Mouse (Mus musculus): ENCODE measurements around the gene Ret. TPM values are rescaled to one million over a fixed set of nuclear protein-coding genes. Genes with fewer than 3 reads are reported as not detected.

Ret gene
- polyA plus RNA-seq, 1 experiment from 2014 or later: 0.73 TPM

DNA sequence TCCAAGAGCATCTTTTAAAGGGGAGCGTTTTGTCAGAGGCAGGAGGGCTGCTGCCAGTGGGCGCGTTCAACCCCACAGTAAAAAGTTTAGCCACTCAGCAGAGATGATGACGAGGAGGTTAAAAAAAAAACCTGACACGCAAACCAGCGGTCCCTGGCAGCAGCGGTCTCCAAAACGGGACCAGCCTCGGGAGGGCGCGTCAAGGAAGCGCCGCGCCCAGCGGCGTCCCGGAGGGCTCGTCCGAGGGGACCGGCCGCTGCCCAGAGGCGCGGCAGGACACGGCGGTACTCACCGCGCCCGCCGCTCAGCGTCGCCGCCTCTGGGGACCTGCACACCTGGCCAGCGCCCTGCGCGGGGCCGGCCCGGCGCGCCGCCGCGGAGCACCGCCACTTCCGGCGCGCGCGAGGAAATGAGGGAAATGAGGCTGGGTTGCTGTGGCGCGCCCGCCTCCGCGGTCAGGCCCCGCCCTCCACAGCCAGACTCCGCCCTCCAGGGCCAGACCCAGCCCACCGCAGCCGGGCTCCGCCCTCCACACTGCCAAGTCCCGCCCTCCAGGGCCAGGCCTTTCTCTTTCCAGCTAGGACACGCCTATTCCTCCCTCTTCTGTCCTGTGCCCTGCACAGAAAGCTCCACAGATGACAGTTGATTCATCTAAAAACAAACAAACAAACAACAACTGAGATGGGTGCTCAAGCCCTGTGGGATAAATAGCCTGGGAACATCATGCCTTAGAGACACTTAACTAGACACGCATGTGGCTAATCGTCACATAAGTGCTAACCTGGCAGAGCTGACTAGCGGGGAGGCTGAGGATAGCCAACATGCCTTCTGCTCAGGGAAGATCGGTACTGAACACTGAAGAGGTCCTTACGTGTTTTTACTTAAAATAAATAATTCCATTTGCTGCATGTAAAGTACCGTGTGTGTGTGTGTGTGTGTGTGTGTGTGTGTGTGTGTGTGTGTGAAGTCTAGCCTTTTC is 58.5 kb downstream of the Ret start, which contains the start of gene Csgalnact2:
TSS of gene Csgalnact2 (minus strand) at position 410 of the 979 bp plus-strand sequence.
- Histone ChIP-seq H3K4me1 (no peaks in the 10 kb centered on the region), H3K9ac (peak within 1 kb of the TSS; percentile 74), H3K4me3 (peak within 1 kb of the TSS; percentile 82), H3K27ac (peak within 1 kb of the TSS; percentile 85), H3K36me3 (no peaks in the 10 kb centered on the region), H3K9me3 (no peaks in the 10 kb centered on the region), H3K4me2 (peak within 1 kb of the TSS; percentile 52), H3K27me3 (no peaks in the 10 kb centered on the region)
- 7% methylated on average over 50 of the region's 66 CpGs for WGBS
- ATAC-seq (ENCODE audit: insufficient number of reproducible peaks, low FRiP score, low TSS enrichment, low read depth): peak; percentile 99

DNA sequence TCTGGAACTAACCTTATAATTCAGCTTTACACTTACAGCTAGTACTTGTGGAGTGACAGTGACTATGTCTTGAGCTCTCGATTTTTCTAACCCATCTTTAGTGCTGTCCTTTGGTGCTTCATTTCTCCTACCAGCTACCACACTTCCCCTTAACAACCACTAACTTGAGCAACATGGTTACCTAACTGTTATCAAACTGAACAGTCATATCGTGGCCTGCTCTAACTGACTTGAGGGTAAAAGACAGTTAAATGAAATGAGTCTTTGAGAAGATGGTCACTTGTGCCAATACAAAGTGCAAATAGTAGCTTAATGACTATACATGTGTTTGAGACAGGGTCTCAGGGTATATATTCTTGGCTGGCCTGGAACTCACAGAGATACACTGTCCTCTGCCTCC is 60.4 kb downstream of the Ret start:
- H3K27me3 ChIP-seq: no peaks in the 10 kb centered on the region
- H3K9me3 ChIP-seq: no peaks in the 10 kb centered on the region
- WGBS: 87% methylated on average over 2 of the region's 2 CpGs
- no peak overlapping the region for H3K9ac ChIP-seq
- H3K4me1 ChIP-seq: no peaks in the 10 kb centered on the region
- ATAC-seq (ENCODE audit: insufficient number of reproducible peaks, low FRiP score, low TSS enrichment, low read depth): no peak
- H3K27ac ChIP-seq: no peak overlapping the region
- H3K4me2 ChIP-seq: no peak overlapping the region
- H3K4me3 ChIP-seq: no peak overlapping the region
- no peaks in the 10 kb centered on the region for H3K36me3 ChIP-seq

DNA sequence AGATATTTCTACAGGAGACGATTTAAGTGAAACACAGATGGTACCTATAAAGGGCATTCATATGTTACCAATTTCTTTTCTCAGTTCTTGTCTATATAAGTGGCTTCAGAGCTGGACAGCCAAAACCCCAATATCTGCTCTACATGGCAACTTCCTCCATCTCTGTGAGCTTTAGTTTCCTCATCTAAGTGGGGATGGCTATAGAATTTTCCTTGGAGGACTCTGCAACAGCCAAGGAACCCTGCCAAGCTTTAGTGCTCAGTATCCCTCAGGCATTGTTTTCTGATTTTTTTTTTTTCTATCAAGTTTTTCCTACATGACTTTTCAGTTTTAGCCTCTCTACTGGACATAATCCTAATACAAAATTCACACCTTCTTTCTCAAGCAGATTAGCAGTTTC is 63.1 kb downstream of the Ret start:
- no peak for ATAC-seq (ENCODE audit: insufficient number of reproducible peaks, low FRiP score, low TSS enrichment, low read depth)
- Histone ChIP-seq H3K4me1 (no peaks in the 10 kb centered on the region), H3K27ac (no peak overlapping the region), H3K9ac (no peak overlapping the region), H3K4me2 (no peak overlapping the region), H3K9me3 (no peaks in the 10 kb centered on the region), H3K4me3 (no peak overlapping the region), H3K36me3 (no peaks in the 10 kb centered on the region), H3K27me3 (no peaks in the 10 kb centered on the region)
- WGBS: 36% methylated on average over 1 of the region's 1 CpGs

DNA sequence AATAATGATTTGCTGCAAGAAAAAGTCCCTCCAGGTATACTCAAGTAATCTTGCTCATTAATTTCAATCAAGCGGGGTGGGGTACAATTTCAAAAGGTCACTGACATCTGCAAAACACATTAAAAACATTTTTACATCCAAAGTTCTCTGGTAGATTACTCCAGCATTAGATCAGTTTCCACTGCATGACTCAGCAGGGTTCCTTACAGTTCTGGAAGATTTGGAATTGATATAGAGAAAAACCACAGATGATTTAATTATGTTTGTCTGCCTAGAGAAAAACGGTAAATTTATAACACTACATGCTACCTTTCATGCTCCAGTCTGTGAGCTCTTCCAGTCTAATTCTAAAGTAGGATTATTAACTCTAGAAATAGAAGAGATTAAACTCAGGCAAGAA is 67.5 kb downstream of the Ret start:
- H3K27me3 ChIP-seq: no peaks in the 10 kb centered on the region
- H3K4me3 ChIP-seq: no peak overlapping the region
- 46% methylated on average over 2 of the region's 2 CpGs for WGBS
- no peak overlapping the region for H3K27ac ChIP-seq
- no peaks in the 10 kb centered on the region for H3K4me1 ChIP-seq
- H3K9ac ChIP-seq: no peak overlapping the region
- H3K9me3 ChIP-seq: no peaks in the 10 kb centered on the region
- H3K4me2 ChIP-seq: no peak overlapping the region
- ATAC-seq (ENCODE audit: insufficient number of reproducible peaks, low FRiP score, low TSS enrichment, low read depth): no peak
- 0 out of 2 replicates have a peak, but pooled peaks cover 2% of the 10 kb centered on the region for H3K36me3 ChIP-seq

DNA sequence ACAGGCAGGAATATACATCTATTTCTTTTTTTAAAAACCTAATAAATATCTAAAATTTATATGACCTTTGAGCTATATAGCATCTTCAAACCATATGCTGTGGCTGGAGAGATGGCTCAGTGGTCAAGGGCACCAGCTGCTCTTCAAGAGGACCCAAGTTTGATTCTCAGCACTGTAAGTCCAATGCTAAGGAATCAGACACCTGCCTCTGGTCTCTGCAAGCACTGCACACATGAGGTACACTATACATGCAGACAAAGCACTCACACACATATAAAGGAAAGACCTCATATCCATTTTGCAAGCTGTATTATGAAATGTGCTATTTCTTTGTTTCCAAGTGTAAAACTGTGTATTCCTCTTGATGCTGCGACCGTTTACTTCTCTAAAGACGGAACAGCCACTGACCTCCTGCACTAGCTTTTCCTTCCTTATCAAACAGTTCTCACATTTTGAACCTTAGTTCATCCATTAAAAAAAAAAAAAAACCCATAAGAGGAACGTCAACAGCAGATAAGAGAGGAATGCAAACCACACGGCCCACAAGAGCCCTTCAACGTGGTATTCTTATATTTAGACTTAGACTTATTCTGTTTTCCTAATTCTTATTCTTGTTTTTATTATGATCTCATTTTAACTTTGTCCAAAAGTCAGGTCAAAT is 69.6 kb downstream of the Ret start:
- no peaks in the 10 kb centered on the region for H3K9me3 ChIP-seq
- H3K27ac ChIP-seq: no peak overlapping the region
- peaks cover 14% of the 10 kb centered on the region for H3K36me3 ChIP-seq
- WGBS: 74% methylated on average over 6 of the region's 6 CpGs
- no peaks in the 10 kb centered on the region for H3K4me1 ChIP-seq
- H3K27me3 ChIP-seq: no peaks in the 10 kb centered on the region
- H3K4me3 ChIP-seq: no peak overlapping the region
- no peak overlapping the region for H3K4me2 ChIP-seq
- no peak overlapping the region for H3K9ac ChIP-seq
- no peak for ATAC-seq (ENCODE audit: insufficient number of reproducible peaks, low FRiP score, low TSS enrichment, low read depth)

DNA sequence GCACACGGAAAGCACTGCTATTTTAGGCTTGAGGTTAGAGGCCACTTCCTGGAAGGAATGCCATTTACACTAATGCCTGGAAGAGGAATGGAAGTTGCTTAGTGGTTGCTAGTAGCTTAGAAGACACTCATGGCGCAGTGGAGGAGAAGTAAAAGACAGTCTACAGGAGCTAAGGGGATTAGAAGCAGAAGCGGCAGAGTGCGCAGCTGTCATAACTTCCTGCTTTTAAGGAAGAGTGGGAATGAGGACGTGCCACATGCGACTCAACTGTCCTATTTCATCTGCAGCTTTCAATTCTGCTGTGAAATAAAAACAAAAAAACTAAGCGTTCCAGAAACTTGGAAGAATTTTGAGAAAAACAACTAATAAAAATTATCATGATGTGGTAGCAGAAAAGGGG is 70.3 kb downstream of the Ret start:
- H3K4me3 ChIP-seq: no peak overlapping the region
- no peaks in the 10 kb centered on the region for H3K9me3 ChIP-seq
- no peaks in the 10 kb centered on the region for H3K4me1 ChIP-seq
- 85% methylated on average over 7 of the region's 7 CpGs for WGBS
- ATAC-seq (ENCODE audit: insufficient number of reproducible peaks, low FRiP score, low TSS enrichment, low read depth): no peak
- no peaks in the 10 kb centered on the region for H3K27me3 ChIP-seq
- H3K4me2 ChIP-seq: no peak overlapping the region
- H3K9ac ChIP-seq: no peak overlapping the region
- no peak overlapping the region for H3K27ac ChIP-seq
- peaks cover 19% of the 10 kb centered on the region for H3K36me3 ChIP-seq

DNA sequence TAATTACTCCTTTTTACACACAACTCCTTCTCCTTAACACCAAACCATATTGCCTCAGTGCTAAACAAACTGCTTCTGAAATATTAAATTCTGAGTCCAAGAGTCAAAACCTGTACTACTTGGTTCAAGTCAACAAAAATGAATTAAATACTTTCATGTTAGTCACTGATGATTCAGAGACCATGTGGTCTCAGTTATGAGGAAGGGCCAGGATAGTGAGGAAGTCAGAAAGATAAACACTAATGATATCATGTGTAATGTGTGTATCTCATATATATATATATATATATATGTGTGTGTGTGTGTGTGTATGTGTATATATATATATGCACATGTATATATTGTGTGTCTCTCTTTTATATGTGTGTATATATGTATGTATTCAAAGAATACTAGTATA is 70.9 kb downstream of the Ret start:
- ATAC-seq (ENCODE audit: insufficient number of reproducible peaks, low FRiP score, low TSS enrichment, low read depth): no peak
- no peak overlapping the region for H3K4me2 ChIP-seq
- H3K4me3 ChIP-seq: no peak overlapping the region
- no peaks in the 10 kb centered on the region for H3K4me1 ChIP-seq
- H3K27me3 ChIP-seq: no peaks in the 10 kb centered on the region
- peaks cover 22% of the 10 kb centered on the region for H3K36me3 ChIP-seq
- H3K27ac ChIP-seq: no peak overlapping the region
- H3K9me3 ChIP-seq: no peaks in the 10 kb centered on the region
- no peak overlapping the region for H3K9ac ChIP-seq

DNA sequence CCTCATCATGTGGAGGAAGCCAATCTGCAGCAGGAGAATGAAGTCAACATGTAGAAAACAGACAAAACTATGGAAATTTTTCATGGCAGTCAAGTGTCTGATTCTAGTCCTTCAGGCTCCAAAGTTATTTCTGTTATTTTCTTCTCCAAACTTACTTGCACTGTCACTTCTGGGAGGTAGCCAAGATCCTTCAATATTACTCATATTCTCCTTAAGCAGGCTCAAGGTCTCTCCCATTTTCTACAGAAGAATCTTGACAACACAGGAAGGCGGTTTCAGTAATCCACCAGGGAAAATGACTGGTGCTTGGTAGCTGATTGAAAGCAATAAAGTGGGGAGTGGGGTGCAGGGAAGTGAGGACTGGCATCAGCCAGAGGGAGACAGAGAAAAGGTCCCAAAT is 74.8 kb downstream of the Ret start:
- 81% methylated on average over 1 of the region's 1 CpGs for WGBS
- Histone ChIP-seq H3K4me1 (no peaks in the 10 kb centered on the region), H3K36me3 (peaks cover 34% of the 10 kb centered on the region), H3K4me2 (no peak overlapping the region), H3K27me3 (no peaks in the 10 kb centered on the region), H3K9ac (no peak overlapping the region), H3K4me3 (no peak overlapping the region), H3K9me3 (no peaks in the 10 kb centered on the region), H3K27ac (no peak overlapping the region)
- no peak for ATAC-seq (ENCODE audit: insufficient number of reproducible peaks, low FRiP score, low TSS enrichment, low read depth)

DNA sequence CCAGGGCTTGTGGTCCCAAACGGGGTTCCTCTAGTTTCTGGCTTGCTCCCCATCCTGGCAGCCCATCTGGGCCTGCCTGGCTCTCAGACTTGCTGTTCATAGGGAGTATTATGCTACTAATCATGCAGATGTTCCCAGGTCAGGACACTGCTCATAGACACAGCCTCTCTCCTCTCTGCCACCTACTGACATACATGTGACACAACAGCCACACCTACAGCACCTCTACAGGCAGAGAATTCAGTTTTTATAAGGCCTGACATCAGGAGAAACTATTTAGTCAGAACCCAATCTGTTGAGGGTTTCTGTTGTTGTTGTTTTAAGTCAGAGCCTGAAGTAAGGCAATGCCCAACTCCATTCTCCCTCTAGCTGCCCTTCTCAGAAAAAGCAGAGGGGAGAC is 85.7 kb downstream of the Ret start:
- no peaks in the 10 kb centered on the region for H3K9me3 ChIP-seq

More for the DNA sequence above, 85.7 kb downstream of the Ret start:
- H3K36me3 ChIP-seq: peaks cover 23% of the 10 kb centered on the region
- no peaks in the 10 kb centered on the region for H3K27me3 ChIP-seq
- no peak overlapping the region for H3K4me2 ChIP-seq
- no peaks in the 10 kb centered on the region for H3K4me1 ChIP-seq
- H3K4me3 ChIP-seq: no peak overlapping the region
- no peak overlapping the region for H3K27ac ChIP-seq
- WGBS: 72% methylated on average over 1 of the region's 1 CpGs
- no peak overlapping the region for H3K9ac ChIP-seq
- no peak for ATAC-seq (ENCODE audit: insufficient number of reproducible peaks, low FRiP score, low TSS enrichment, low read depth)

Other genes starting within 250 kb of the Ret start
- gene Rasgef1a, start 186.3 kb downstream of the Ret start, polyA plus RNA-seq (2015; fragmentation: Nextera tagmentation; extraction: Ambion mirVana): 0.14 and 0.17 TPM in 2 replicates
- 19.3 and 19.9 TPM in 2 replicates for gene Csgalnact2, start 58.6 kb downstream of the Ret start, polyA plus RNA-seq (2015; fragmentation: Nextera tagmentation; extraction: Ambion mirVana)
- gene Bms1, start 221.8 kb upstream of the Ret start, polyA plus RNA-seq (2015; fragmentation: Nextera tagmentation; extraction: Ambion mirVana): 32.3 and 33.9 TPM in 2 replicates

Measured in limb, embryonic 15.5 days (tissue).